Mouse (Mus musculus) cerebellum, postnatal 25 days (tissue): ENCODE measurements around the gene F2r.

Source experiments
- DNase-seq, 2 experiments: peaks; one replicate each; pipeline ENCODE4 v3.0.0; 2021; ENCODE audit warnings: mixed read lengths in 2 of 2

Gene F2r

GRCm38 (mm10) chr13:95630747-95631146, 12.5 kb upstream of the F2r start:
- no peak for DNase-seq

GRCm38 (mm10) chr13:95629751-95630150, 11.5 kb upstream of the F2r start:
- DNase-seq: no peak

- no peak for DNase-seq
Measured at GRCm38 (mm10) chr13:95626696-95627095, 8.4 kb upstream of the F2r start.

- DNase-seq: no peak
Measured at GRCm38 (mm10) chr13:95623042-95623441, 4.8 kb upstream of the F2r start.

GRCm38 (mm10) chr13:95621563-95621962, 3.3 kb upstream of the F2r start:
- DNase-seq: no peak

GRCm38 (mm10) chr13:95618859-95619258, 572 bp upstream of the F2r start:
- peak in 1 of 2 experiments; percentile 9 for DNase-seq

- no peak for DNase-seq
Measured at GRCm38 (mm10) chr13:95617671-95618171, 566 bp downstream of the F2r start.

GRCm38 (mm10) chr13:95617082-95617670, 1.1 kb downstream of the F2r start:
- no peak for DNase-seq

- no peak for DNase-seq
Measured at GRCm38 (mm10) chr13:95616512-95616911, 1.8 kb downstream of the F2r start.

- DNase-seq: no peak
Measured at GRCm38 (mm10) chr13:95614757-95615156, 3.5 kb downstream of the F2r start.

GRCm38 (mm10) chr13:95612243-95612642, 6.0 kb downstream of the F2r start:
- DNase-seq: no peak

- DNase-seq: no peak
Measured at GRCm38 (mm10) chr13:95611752-95612151, 6.5 kb downstream of the F2r start.

- no peak for DNase-seq
Measured at GRCm38 (mm10) chr13:95610786-95611562, 7.3 kb downstream of the F2r start.

- DNase-seq: no peak
Measured at GRCm38 (mm10) chr13:95609088-95609420, 9.2 kb downstream of the F2r start.

- no peak for DNase-seq
Measured at GRCm38 (mm10) chr13:95608416-95609087, 9.7 kb downstream of the F2r start.

- no peak for DNase-seq
Measured at GRCm38 (mm10) chr13:95607019-95607418, 11.3 kb downstream of the F2r start.

- DNase-seq: no peak
Measured at GRCm38 (mm10) chr13:95604288-95604687, 14.0 kb downstream of the F2r start.

GRCm38 (mm10) chr13:95599833-95600359, 18.4 kb downstream of the F2r start:
- no peak for DNase-seq

GRCm38 (mm10) chr13:95598232-95598920, 19.9 kb downstream of the F2r start:
- DNase-seq: no peak

GRCm38 (mm10) chr13:95597578-95597977, 20.7 kb downstream of the F2r start:
- no peak for DNase-seq

GRCm38 (mm10) chr13:95596689-95597088, 21.6 kb downstream of the F2r start:
- DNase-seq: no peak

- no peak for DNase-seq
Measured at GRCm38 (mm10) chr13:95595921-95596320, 22.4 kb downstream of the F2r start.

- DNase-seq: no peak
Measured at GRCm38 (mm10) chr13:95595411-95595810, 22.9 kb downstream of the F2r start.
